Mouse (Mus musculus) heart, postnatal 10 days (tissue): ENCODE results near the gene Adgrg4. TPM values are rescaled to one million over a fixed set of nuclear protein-coding genes. Genes with fewer than 3 reads are reported as not detected.

Source experiments
- DNase-seq, 2 experiments: peaks; one replicate each; pipeline ENCODE4 v3.0.0; 2021
- intact Hi-C: fragments of 180-260 bp; cut with DNase I; formaldehyde crosslinking; loops from one replicate; pipeline ENCODE4 v1.15.1; 2025
- total RNA-seq, 2 experiments: library from RNA; stranded (reverse); gene quantifications; 2 replicates each; pipeline ENCODE4 v1.2.3; 2021

Adgrg4 gene
- total RNA-seq, result not detected

GRCm38 (mm10) chrX:56869863-56870262, at the start of gene Adgrg4:
Gene Adgrg4 (plus strand): TSS chrX:56870163.
- intact Hi-C loops, result no loop called here
- no peak for DNase-seq

GRCm38 (mm10) chrX:56821765-56822603, 48.0 kb upstream of the Adgrg4 start, which contains the start of gene Map7d3:
Gene Map7d3 (minus strand): TSS chrX:56822326.
- peak; percentile 20 to 28 for DNase-seq
- intact Hi-C loops, result no loop called here

GRCm38 (mm10) chrX:56827492-56827891, 42.5 kb upstream of the Adgrg4 start:
- intact Hi-C loops, result no loop called here
- DNase-seq, result peak; percentile 2

DNA sequence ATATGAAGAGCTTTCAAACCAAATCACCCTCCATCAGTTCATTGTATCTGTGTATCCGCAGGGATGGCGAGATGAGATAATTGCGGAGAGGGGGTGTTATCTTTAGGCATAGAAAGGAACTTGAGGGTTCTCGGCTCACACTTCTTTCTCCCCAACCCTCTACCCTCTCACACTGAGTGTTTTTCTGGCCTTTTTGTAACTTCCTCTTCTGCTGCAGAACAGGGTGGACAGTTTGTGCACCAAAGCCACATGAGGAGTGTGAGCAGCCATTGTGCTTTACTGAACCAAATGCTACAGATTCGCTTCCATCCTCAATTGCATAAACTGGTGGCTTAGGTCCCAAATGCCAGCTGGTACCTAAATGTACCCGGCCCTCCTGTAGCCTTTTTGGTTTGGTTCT, 34.1 kb upstream of the Adgrg4 start:
- intact Hi-C loops, result loop anchor here (5.0 kb wide), 3 partner anchors 79 to 299 kb away; no protein-coding TSS in a partner anchor

GRCm38 (mm10) chrX:56839369-56839768, 30.6 kb upstream of the Adgrg4 start:
- intact Hi-C loops, result loop anchor here (5.0 kb wide), 3 partner anchors 82 to 302 kb away; no protein-coding TSS in a partner anchor
- peak; percentile 17 to 37 for DNase-seq

More for the DNA sequence above, 34.1 kb upstream of the Adgrg4 start:
- no peak for DNase-seq

DNA sequence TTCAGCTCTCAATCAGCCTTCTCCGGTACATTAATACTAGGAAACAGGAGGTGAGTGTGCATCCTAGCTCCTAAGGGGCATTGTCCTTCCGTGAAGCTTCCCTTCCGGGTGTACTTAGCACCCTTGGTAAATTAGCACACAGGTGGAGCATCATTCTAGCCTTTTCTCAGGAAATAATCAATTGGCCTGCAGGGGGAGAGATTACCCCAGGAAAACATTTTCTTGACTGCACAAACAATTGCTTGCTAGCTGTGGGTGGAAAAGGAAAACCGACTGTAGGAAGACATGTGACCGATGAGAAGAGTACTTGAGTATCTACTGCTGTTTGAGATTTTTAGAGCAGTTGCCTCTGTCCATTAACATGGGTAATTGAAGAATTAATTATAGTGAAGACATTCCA, 28.7 kb upstream of the Adgrg4 start:
- peak in 1 of 2 experiments; percentile 5 for DNase-seq
- intact Hi-C loops, result no loop called here

DNA sequence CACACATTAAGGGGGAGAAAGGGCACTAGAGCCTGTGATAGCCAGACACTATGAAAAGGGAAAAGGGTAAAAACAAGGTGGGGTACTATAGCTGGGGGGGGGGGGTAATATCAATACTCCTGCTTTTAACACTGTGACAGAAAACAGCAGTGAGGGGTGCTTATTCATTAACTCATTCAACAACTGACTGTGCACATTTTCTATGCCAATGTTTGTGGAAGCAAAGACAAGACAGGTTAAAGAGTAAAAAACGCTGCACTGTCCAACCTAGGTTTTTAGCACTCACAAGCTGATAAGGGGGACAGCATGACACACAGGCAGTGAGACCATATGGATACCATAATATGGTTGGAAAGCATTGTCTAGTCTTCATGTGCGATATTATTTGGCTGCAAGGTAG, 142.9 kb downstream of the Adgrg4 start:
- no peak for DNase-seq
- intact Hi-C loops, result no loop called here

- intact Hi-C loops, result no loop called here
- DNase-seq, result no peak
Measured at GRCm38 (mm10) chrX:57042774-57043173, 172.8 kb downstream of the Adgrg4 start, which contains the start of gene Brs3. Gene Brs3 (plus strand): TSS chrX:57043074.

DNA sequence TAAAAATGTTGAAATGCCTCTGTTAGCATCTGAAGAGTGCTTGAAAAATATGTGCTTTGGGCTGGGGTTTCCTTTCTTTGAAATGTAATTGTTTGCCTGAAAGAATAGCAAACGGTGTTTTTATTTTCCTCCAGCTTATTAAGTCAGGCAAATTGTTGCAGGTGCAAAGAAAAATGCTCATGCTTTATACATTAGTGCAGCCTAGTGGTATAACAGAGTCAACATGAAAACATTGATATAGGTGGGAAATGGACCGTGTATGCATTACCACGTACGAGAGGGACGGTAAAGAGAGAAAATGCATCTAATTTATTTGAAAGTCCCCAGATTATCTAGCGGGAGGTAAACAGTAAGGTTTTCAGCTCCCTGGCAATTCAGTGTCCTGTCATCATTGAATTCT, 173.9 kb downstream of the Adgrg4 start:
- intact Hi-C loops, result no loop called here

More for the DNA sequence above, 173.9 kb downstream of the Adgrg4 start:
- DNase-seq, result no peak

Other genes with a start within 250 kb of the Adgrg4 start
- gene Fhl1, start 138.4 kb upstream of the Adgrg4 start, total RNA-seq, result 100 to 1,000 TPM; 137 to 186 TPM
- gene Map7d3, start 47.8 kb upstream of the Adgrg4 start, total RNA-seq, result 1 to 10 TPM; 1.7 to 2.1 TPM
- gene Brs3, start 172.9 kb downstream of the Adgrg4 start, total RNA-seq, result not detected
- gene Htatsf1, start 183.4 kb downstream of the Adgrg4 start, total RNA-seq, result 10 to 100 TPM; 50.3 to 52.5 TPM
- not detected for gene Vgll1, start 217.9 kb downstream of the Adgrg4 start, total RNA-seq